Mouse (Mus musculus) layer of hippocampus, postnatal 25 days (tissue): Measurements from ENCODE around the gene Nfkbiz. TPM values are rescaled to one million over a fixed set of nuclear protein-coding genes. Genes with fewer than 3 reads are reported as not detected.

ENCODE experiments used
- DNase-seq, 2 experiments: peaks; one replicate each; pipeline ENCODE4 v3.0.0; 2022; ENCODE audit warnings: mixed read lengths in 2 of 2, low spot score in 1 of 2; ENCODE audit errors: extremely low spot score in 1 of 2
- total RNA-seq, 2 experiments: library from RNA; stranded (reverse); gene quantifications; 2 replicates each; pipeline ENCODE4 v1.2.3; 2021

The Nfkbiz gene
- total RNA-seq, 2 experiments from 2014 or later: 5.2 to 5.8 TPM

- no peak for DNase-seq
Observed at GRCm38 (mm10) chr16:55809779-55810514, 28.8 kb downstream of the Nfkbiz start.

- DNase-seq: no peak
Observed at GRCm38 (mm10) chr16:55809345-55809744, 29.4 kb downstream of the Nfkbiz start.

DNA sequence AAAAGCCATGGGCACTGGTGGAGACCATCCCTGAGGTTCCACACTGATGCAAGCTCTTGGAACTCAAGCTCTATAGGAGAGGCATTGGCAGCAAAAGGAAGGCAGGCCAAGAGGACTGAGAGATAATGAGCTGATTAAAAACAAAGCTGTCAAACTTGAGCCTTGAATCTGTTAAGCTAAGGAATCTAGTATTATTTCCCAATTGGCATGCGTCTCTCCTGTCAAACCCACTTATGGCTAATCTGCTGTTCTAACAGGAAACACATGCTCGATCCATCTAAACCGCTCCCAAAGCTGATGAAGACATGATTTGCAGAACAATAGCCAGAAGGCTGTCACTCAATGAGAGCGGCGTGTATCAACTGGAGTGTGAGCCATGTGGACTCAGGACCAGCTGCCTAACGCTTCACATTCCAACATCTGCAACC is 31.2 kb downstream of the Nfkbiz start:
- no peak for DNase-seq

DNA sequence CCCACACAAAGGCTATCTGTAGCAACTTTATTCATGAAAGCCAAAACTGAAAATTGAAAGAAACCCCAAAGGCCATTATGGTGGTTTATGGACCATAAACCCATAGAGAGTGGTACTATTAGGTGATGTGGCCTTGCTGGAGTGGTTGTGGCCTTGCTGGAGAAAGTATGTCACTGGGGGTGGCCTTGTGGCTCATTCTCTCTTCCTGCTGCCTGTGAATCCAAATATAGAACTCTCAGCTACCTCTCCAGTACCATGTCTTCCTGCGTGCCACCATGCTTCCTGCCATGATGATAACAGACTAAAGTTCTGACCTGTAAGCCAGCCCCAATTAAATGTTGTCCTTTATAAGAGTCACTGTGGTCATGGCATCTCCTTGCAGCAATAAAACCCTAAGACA is 33.9 kb downstream of the Nfkbiz start:
- no peak for DNase-seq

DNA sequence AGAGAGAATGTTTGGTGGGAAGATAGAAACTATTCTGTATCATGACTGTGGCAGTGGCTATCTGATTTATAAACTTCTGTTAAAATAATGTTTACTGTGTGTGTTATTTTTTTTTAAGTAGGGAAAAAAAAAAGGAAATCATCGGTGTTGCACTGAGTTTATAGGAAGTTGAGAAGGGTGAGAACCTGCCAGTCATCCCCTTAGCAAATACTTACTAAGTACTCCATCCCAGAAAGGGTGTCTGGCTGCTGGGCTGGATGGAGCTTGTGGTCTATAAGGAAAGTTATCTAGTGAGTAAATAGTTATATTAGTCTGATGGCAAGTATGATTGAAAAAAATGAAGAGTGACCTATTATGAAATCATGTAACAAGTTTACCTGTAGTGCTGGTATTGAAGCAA is 37.1 kb downstream of the Nfkbiz start:
- no peak for DNase-seq

DNA sequence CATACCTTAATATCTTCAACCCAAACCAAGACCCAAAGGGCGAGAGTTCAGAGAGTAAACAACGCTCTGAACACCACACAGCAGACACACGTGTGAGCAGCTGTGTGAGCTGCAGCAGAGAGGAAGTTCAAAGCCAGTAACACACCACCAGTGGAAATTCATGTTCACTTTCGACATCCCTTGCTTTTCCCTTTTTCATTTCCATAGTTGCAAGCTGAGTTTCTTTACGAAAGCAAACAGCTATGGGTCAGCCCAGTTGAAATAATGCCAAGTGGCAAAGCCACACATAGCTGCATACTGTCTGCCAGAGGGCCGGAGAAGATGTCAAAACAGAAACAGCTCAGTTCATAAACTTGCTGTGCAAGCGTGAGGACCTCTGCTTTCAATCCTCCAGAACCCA is 39.9 kb downstream of the Nfkbiz start:
- no peak for DNase-seq

GRCm38 (mm10) chr16:55790326-55790725 is 48.4 kb downstream of the Nfkbiz start:
- DNase-seq: no peak

- no peak for DNase-seq
Observed at GRCm38 (mm10) chr16:55789291-55789690, 49.4 kb downstream of the Nfkbiz start.

GRCm38 (mm10) chr16:55788671-55789070 is 50.0 kb downstream of the Nfkbiz start:
- no peak for DNase-seq

DNA sequence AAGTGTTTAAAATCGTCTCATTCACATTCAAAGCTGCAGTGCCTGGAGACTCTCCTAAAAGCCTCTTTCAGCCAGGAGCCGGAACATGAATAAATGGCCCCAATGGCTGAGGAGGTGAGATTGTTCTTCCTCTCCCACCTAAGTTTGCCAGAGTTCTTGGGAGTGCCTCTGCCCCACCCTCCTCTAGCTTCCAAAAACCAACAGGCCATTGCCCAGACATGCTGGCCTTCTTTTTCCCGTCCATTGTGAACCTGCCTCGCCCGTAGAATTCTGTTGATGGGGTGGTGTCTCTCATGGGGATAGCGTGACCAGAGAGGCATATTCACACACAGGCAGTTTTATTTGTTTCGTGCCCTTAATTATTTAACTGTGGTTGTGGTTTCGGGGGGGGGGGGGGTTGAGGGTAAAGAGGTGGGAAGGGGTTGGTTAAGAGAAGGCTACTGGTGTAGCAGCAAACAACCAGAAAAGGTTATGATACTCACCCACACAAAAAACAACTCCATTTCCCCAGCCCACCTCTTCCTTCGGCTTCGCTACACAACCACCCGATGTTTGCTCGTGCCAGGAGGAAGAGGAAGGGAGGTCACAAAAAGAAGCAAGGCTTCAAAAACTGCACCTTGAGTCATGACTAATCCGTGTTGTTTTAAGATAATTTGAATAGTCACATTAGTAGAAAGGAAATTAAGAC is 51.2 kb downstream of the Nfkbiz start:
- no peak for DNase-seq

GRCm38 (mm10) chr16:55784379-55784778 is 54.3 kb downstream of the Nfkbiz start:
- no peak for DNase-seq

DNA sequence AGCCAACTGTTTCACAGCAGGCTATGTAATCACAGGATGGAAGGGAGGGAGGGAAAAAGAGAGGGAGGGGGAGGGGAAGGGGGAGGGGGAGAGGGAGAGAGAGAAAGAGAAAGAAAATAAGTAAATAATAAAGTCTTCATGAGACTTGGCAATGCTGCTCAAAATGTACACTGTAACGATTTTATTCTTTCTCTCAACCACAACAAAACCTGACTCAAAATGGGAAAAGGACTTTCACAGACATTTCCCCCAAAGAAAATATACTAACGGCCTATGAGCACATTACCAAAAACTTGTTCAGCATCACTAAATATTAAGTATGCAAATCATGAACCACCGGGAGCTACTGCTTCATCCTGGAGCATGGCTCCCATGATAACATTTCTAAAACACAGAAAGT is 54.8 kb downstream of the Nfkbiz start:
- DNase-seq: no peak

GRCm38 (mm10) chr16:55782911-55783310 is 55.8 kb downstream of the Nfkbiz start:
- no peak for DNase-seq

DNA sequence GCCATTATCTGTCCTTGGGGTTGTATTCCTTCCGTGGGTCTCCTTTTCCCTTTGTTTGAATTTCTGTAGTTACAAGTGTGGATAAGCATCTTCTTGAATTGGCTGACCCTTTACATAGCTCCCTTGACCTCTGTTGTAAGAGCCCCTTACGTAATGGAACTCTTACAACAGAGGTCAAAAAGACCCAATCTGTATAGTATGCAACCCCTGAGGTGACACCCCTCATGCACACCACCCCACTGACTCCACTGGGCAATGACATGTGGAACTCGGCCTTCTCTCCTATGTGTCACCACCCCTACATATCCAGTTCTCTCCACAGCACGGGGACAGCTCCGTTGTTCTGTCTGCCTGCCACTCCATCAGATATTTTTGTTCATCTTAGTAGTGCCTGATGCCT is 56.9 kb downstream of the Nfkbiz start:
- DNase-seq: no peak

GRCm38 (mm10) chr16:55780958-55781558 is 57.6 kb downstream of the Nfkbiz start:
- no peak for DNase-seq

DNA sequence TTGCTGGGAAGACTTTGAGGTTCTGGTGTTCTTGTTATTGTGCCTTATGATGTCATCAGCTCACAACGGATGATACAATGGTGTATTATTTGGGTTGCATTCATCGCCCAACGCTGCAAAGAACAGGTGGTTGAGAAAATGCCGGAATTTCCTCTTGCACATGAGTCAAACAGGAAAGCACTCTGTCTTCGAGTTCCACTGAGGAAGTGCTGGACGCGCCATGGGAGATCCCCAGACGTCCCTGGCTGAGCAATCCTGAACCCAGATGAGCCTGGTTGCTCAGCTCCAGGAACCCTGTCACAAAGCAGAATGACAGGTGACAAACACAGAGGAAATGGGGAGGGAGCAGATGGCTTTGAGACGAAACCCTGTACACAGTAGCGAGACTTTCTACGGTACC is 62.4 kb downstream of the Nfkbiz start:
- no peak for DNase-seq

DNA sequence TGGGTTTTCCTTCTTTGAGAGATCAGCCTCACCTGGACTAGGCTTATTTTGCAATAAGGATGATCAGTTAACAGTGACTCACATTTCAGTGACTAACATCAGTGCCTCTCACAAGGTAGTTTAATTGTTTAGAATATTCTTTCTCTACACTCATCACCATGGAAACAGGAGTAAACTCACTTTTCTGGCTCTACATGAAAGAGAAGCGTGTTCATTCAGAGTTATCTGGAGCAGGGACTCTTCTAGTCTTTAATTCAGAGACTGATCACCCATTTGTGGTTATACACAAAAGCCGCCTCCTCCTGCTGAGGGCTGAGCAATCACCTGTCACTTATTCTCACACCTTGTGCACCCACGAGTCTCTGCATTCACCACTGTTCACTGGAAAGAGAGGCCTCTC is 68.5 kb downstream of the Nfkbiz start:
- no peak for DNase-seq

Other genes starting within 250 kb of the Nfkbiz start
- gene Nxpe3, start 56.4 kb upstream of the Nfkbiz start, total RNA-seq: 10 to 100 TPM; 11.2 to 11.6 TPM
- 10 to 100 TPM; 13.4 to 14.2 TPM for gene Cep97, start 96.0 kb upstream of the Nfkbiz start, total RNA-seq
- 100 to 1,000 TPM; 367 to 413 TPM for gene Rpl24, start 127.4 kb upstream of the Nfkbiz start, total RNA-seq
- 10 to 100 TPM; 46.2 to 47.3 TPM for gene Zbtb11, start 135.0 kb upstream of the Nfkbiz start, total RNA-seq
- 100 to 1,000 TPM; 147 to 159 TPM for gene Pcnp, start 190.8 kb upstream of the Nfkbiz start, total RNA-seq
- gene Trmt10c, start 198.9 kb upstream of the Nfkbiz start, total RNA-seq: 10 to 100 TPM in 1 of 2 experiments, 1 to 10 TPM in 1; 10.0 to 10.3 TPM
- 10 to 100 TPM; 45.3 to 52.4 TPM for gene Senp7, start 209.4 kb upstream of the Nfkbiz start, total RNA-seq